Mouse (Mus musculus) heart, embryonic 11.5 days (tissue): ENCODE results near the gene Tspan1. TPM values are rescaled to one million over a fixed set of nuclear protein-coding genes. Genes with fewer than 3 reads are reported as not detected.

ENCODE experiments used
- ATAC-seq: fragments of 200-750 bp; cut with Nextera tagmentation; replicated peaks from 2 replicates; pipeline ENCODE4 v1.8.0; 2017; ENCODE audit warnings: moderate library complexity; ENCODE audit not compliant: insufficient number of reproducible peaks, low FRiP score, low TSS enrichment
- H3K27ac ChIP-seq: fragments of 300-500 bp; sonication (generic); 2 replicates; pipeline ENCODE4 v1.5.1; 2014; ENCODE audit warnings: mild to moderate bottlenecking, low read depth, low read length
- H3K27me3 ChIP-seq: fragments of 300-500 bp; sonication (generic); 2 replicates; pipeline ENCODE4 v1.6.1; 2014; ENCODE audit warnings: mild to moderate bottlenecking, low read length, mixed read lengths; ENCODE audit not compliant: control insufficient read depth, insufficient read depth
- H3K36me3 ChIP-seq: fragments of 300-500 bp; sonication (generic); 2 replicates; pipeline ENCODE4 v1.6.1; 2014; ENCODE audit warnings: mild to moderate bottlenecking, low read length, moderate library complexity, mixed read lengths; ENCODE audit not compliant: control insufficient read depth, insufficient read depth
- H3K4me1 ChIP-seq: fragments of 300-500 bp; sonication (generic); 2 replicates; pipeline ENCODE4 v1.6.1; 2014; ENCODE audit warnings: low read length; ENCODE audit not compliant: control insufficient read depth, insufficient read depth
- H3K4me2 ChIP-seq: fragments of 300-500 bp; sonication (generic); 2 replicates; pipeline ENCODE4 v1.6.1; 2014; ENCODE audit warnings: mild to moderate bottlenecking, moderate library complexity
- H3K4me3 ChIP-seq: fragments of 300-500 bp; sonication (generic); 2 replicates; pipeline ENCODE4 v1.5.1; 2014; ENCODE audit warnings: low read depth, low read length
- H3K9ac ChIP-seq: fragments of 300-500 bp; sonication (generic); 2 replicates; pipeline ENCODE4 v1.6.1; 2014; ENCODE audit warnings: mild to moderate bottlenecking, low read depth, low read length, moderate library complexity
- H3K9me3 ChIP-seq: fragments of 300-500 bp; sonication (generic); replicated peaks from 2 replicates; pipeline ENCODE4 v1.6.1; 2016; ENCODE audit warnings: low read length; ENCODE audit not compliant: control insufficient read depth
- WGBS: fragments of 180-500 bp; shearing (Covaris S2); extraction: QIAGEN DNeasy Blood & Tissue Kit; methylation state at CpG from one replicate; pipeline ENCODE4 v1.1.7; 2014; ENCODE audit not compliant: insufficient replicate concordance; 5-methylcytosine and 5-hydroxymethylcytosine counted together
- polyA plus RNA-seq: library from polyadenylated mRNA; unstranded; fragments of >200 nt; fragmentation: Nextera tagmentation; extraction: Ambion mirVana; gene quantifications from 2 replicates; pipeline ENCODE4 v1.2.1, GENCODE M21; 2014

Gene Tspan1
- polyA plus RNA-seq, 1 experiment from 2014 or later: not detected

GRCm38 (mm10) chr4:116143891-116144717 lies 23.3 kb downstream of the Tspan1 start:
- under 1% methylated on average over 47 of the region's 47 CpGs for WGBS

GRCm38 (mm10) chr4:116143317-116143811 lies 24.0 kb downstream of the Tspan1 start:
- Histone ChIP-seq H3K27me3 (peaks cover 6% of the 10 kb centered on the region; the same call in 1 of the 2 replicates), H3K4me2 (peak overlapping the region; percentile 80), H3K9ac (no peak overlapping the region), H3K27ac (no peak overlapping the region), H3K9me3 (no peaks in the 10 kb centered on the region), H3K4me1 (peaks cover 5% of the 10 kb centered on the region; the same call in 1 of the 2 replicates), H3K36me3 (no peaks in the 10 kb centered on the region), H3K4me3 (peak overlapping the region; percentile 63)
- no peak for ATAC-seq
- WGBS: 4% methylated on average over 7 of the region's 7 CpGs

More at GRCm38 (mm10) chr4:116143891-116144717, 23.3 kb downstream of the Tspan1 start:
- no peak overlapping the region for H3K27ac ChIP-seq
- H3K9me3 ChIP-seq: no peaks in the 10 kb centered on the region
- H3K9ac ChIP-seq: peak overlapping the region; percentile 71
- peak overlapping the region; percentile 80 for H3K4me2 ChIP-seq
- H3K27me3 ChIP-seq: peaks cover 6% of the 10 kb centered on the region; the same call in 1 of the 2 replicates
- peaks cover 5% of the 10 kb centered on the region; the same call in 1 of the 2 replicates for H3K4me1 ChIP-seq
- no peaks in the 10 kb centered on the region for H3K36me3 ChIP-seq
- H3K4me3 ChIP-seq: peak overlapping the region; percentile 63
- ATAC-seq: peak; percentile 53

GRCm38 (mm10) chr4:116142269-116142668 lies 25.1 kb downstream of the Tspan1 start:
- Histone ChIP-seq H3K9me3 (no peaks in the 10 kb centered on the region), H3K27me3 (peaks cover 6% of the 10 kb centered on the region; the same call in 1 of the 2 replicates), H3K36me3 (no peaks in the 10 kb centered on the region), H3K27ac (no peak overlapping the region), H3K4me3 (no peak overlapping the region), H3K9ac (no peak overlapping the region), H3K4me1 (peaks cover 5% of the 10 kb centered on the region; the same call in 1 of the 2 replicates), H3K4me2 (no peak overlapping the region)
- WGBS: 78% methylated on average over 7 of the region's 7 CpGs
- no peak for ATAC-seq

GRCm38 (mm10) chr4:116141736-116142135 lies 25.7 kb downstream of the Tspan1 start:
- Histone ChIP-seq H3K9ac (no peak overlapping the region), H3K4me1 (peaks cover 5% of the 10 kb centered on the region; the same call in 1 of the 2 replicates), H3K36me3 (no peaks in the 10 kb centered on the region), H3K9me3 (no peaks in the 10 kb centered on the region), H3K27me3 (peaks cover 6% of the 10 kb centered on the region; the same call in 1 of the 2 replicates), H3K4me3 (no peak overlapping the region), H3K27ac (no peak overlapping the region), H3K4me2 (no peak overlapping the region)
- 61% methylated on average over 1 of the region's 1 CpGs for WGBS
- no peak for ATAC-seq

- WGBS: 71% methylated on average over 7 of the region's 7 CpGs
- H3K4me2 ChIP-seq: no peak overlapping the region
- no peak for ATAC-seq
- no peaks in the 10 kb centered on the region for H3K36me3 ChIP-seq
- H3K27me3 ChIP-seq: peaks cover 6% of the 10 kb centered on the region; the same call in 1 of the 2 replicates
- no peaks in the 10 kb centered on the region for H3K9me3 ChIP-seq
- no peak overlapping the region for H3K9ac ChIP-seq
- peaks cover 5% of the 10 kb centered on the region; the same call in 1 of the 2 replicates for H3K4me1 ChIP-seq
- no peak overlapping the region for H3K27ac ChIP-seq
- no peak overlapping the region for H3K4me3 ChIP-seq
Observed at GRCm38 (mm10) chr4:116140801-116141574, 26.4 kb downstream of the Tspan1 start.

- 33% methylated on average over 13 of the region's 13 CpGs for WGBS
- H3K9ac ChIP-seq: peak overlapping the region; percentile 16; the same call in 1 of the 2 replicates
- ATAC-seq: no peak
Observed at GRCm38 (mm10) chr4:116137421-116137996, 29.9 kb downstream of the Tspan1 start.

GRCm38 (mm10) chr4:116134990-116135389 lies 32.4 kb downstream of the Tspan1 start:
- H3K4me2 ChIP-seq: no peak overlapping the region
- H3K4me3 ChIP-seq: no peak overlapping the region
- no peaks in the 10 kb centered on the region for H3K36me3 ChIP-seq
- no peaks in the 10 kb centered on the region for H3K27me3 ChIP-seq
- ATAC-seq: no peak
- no peaks in the 10 kb centered on the region for H3K9me3 ChIP-seq
- no peak overlapping the region for H3K27ac ChIP-seq
- 38% methylated on average over 2 of the region's 2 CpGs for WGBS
- no peaks in the 10 kb centered on the region for H3K4me1 ChIP-seq
- H3K9ac ChIP-seq: no peak overlapping the region

More at GRCm38 (mm10) chr4:116137421-116137996, 29.9 kb downstream of the Tspan1 start:
- no peak overlapping the region for H3K27ac ChIP-seq
- H3K4me2 ChIP-seq: no peak overlapping the region
- H3K36me3 ChIP-seq: no peaks in the 10 kb centered on the region
- H3K9me3 ChIP-seq: no peaks in the 10 kb centered on the region
- no peaks in the 10 kb centered on the region for H3K27me3 ChIP-seq
- H3K4me3 ChIP-seq: no peak overlapping the region
- H3K4me1 ChIP-seq: no peaks in the 10 kb centered on the region; the same call in 1 of the 2 replicates

- ATAC-seq: no peak
- Histone ChIP-seq H3K36me3 (no peaks in the 10 kb centered on the region), H3K4me2 (no peak overlapping the region), H3K27me3 (no peaks in the 10 kb centered on the region), H3K9ac (no peak overlapping the region), H3K4me3 (no peak overlapping the region), H3K27ac (no peak overlapping the region), H3K9me3 (no peaks in the 10 kb centered on the region), H3K4me1 (no peaks in the 10 kb centered on the region)
- 83% methylated on average over 4 of the region's 4 CpGs for WGBS
Observed at GRCm38 (mm10) chr4:116133126-116133525, 34.3 kb downstream of the Tspan1 start.
